Mouse (Mus musculus) T-cell, adult 2 months (primary cell): ENCODE data around the gene Polh.

Experiments
- DNase-seq: peaks from one replicate; pipeline ENCODE4 v3.0.0; 2022; ENCODE audit warnings: low spot score

Polh gene

DNA sequence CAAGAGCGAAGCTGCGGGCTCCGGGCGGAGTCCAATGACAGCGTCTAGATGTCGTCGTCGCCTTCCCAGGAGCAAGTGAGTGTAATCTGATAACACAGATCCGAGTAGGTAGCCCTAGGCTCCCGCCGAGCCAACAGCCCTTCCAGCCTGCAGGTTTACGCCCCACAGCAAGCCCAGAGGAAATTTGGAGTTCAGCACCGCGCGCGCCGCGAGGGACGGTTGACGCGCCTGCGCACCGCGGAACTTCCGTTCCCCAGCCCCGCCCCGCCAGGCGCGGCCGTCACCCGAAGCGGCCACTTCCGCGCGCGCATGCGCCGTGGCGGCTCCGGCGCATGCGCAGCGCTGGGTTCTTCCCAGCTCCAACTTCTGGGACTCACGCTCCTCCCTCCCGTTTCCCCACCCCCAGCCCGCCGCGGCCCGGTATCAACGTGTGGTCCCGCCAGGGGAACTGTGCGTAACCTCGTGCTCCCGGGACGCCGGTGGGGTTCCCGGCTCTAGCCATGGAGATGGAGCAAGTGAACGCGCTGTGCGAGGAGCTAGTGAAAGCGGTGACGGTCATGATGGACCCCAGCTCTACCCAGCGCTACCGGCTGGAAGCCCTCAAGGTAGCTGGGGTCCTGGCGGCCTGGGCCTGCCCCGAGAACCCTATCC lies at the start of gene Polh, which contains the start of gene Xpo5:
Polh (minus strand) TSS at position 225 of the 651 bp plus-strand sequence.
Xpo5 (plus strand) TSS at position 362 of the 651 bp plus-strand sequence.
- peak; percentile 95 for DNase-seq

DNA sequence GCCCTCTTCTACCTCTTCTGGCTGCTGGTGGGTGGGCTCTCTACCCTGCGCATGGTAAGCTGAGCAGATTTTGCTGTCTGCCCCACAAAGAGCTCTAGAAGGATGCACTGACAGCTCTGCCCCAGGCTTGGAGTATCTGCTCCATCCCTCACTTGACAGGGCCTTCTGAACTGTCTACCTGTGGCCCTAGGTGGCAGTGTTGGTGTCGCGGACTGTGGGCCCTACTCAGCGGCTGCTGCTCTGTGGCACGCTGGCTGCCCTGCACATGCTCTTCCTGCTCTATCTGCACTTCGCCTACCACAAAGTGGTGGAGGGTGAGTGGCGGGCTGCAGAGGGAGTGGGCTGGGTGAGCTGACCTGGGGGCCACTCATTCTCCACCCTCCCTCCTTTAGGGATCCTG lies 48.7 kb upstream of the Polh start:
- DNase-seq = peak; percentile 36

DNA sequence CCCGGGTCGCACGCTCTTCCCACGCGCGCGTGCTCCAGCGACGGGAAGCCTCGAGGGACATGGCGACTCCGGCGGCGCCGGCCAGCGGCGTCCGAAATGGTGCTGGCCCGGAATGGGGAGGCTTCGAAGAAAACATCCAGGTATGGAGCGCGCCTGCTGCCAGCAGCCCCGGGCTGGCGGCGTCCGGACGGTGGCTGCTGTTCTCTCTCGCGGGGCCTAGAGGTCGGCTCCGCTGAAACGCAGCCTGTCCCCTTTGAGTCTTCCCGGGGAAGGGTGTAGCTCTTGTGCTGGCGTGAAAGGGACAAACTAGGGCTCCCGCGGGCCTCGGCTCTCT lies 45.7 kb upstream of the Polh start:
- no peak for DNase-seq

DNA sequence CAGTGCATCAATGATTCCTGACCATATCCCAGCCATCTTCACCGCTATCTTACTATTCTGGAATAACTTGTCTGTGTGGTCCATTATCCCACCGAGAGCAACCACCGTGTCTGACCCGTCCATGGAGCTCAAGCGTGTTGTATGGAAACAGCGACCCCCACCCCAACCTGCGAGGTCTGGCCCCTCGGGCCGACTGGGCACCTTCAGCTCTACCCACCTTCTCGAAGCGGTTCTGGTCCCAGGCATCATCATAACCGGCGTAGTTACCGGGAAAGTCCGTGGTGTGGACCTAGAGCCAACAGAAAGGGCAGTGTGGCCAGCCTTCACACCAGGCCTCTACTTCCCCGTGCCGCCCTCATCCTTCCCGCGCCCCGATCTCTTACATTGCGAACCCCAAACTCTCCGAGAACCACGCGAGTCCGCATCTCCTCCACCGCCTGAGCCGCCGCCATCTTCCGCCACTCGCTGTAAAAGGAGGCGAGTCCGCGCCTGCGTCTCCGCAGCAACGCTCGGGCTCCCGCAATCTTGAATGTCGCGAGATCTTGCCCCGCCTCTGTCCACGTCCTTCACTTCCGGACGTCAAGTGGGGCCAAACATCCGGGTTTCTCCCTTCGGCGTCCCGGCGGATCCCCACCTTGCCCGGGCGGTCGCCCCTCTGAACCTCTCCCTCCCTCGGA lies 45.2 kb upstream of the Polh start, which contains the start of the genes Polr1c and Yipf3:
Polr1c (minus strand) TSS at position 543 of the 677 bp plus-strand sequence.
Yipf3 (plus strand) TSS at position 569 of the 677 bp plus-strand sequence.
- DNase-seq = peak; percentile 94

GRCm38 (mm10) chr17:46244579-46244978 lies 42.1 kb upstream of the Polh start:
- no peak for DNase-seq

- DNase-seq = no peak
Measured at GRCm38 (mm10) chr17:46243624-46244023, 41.2 kb upstream of the Polh start.

- DNase-seq = no peak
Measured at GRCm38 (mm10) chr17:46242993-46243392, 40.5 kb upstream of the Polh start.

GRCm38 (mm10) chr17:46242274-46242673 lies 39.8 kb upstream of the Polh start:
- no peak for DNase-seq

DNA sequence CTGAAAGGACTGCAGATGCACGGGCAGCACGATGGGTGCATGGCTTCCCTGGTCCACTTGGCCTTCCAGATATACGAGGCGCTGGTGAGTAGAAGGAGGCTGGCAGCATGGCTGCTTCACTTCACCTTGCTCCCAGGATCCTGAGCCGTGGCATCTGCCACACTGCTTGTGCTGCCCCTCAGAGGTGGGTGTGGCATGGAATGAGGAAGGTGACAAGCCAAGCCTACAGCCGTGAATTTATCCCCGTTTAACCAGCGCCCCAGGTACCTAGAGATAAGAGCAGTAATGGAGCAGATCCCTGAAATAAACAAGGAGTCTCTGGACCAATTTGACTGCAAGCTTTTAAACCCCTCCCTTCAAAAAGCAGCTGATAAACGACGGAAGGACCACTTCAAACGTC lies 39.0 kb upstream of the Polh start:
- no peak for DNase-seq

DNA sequence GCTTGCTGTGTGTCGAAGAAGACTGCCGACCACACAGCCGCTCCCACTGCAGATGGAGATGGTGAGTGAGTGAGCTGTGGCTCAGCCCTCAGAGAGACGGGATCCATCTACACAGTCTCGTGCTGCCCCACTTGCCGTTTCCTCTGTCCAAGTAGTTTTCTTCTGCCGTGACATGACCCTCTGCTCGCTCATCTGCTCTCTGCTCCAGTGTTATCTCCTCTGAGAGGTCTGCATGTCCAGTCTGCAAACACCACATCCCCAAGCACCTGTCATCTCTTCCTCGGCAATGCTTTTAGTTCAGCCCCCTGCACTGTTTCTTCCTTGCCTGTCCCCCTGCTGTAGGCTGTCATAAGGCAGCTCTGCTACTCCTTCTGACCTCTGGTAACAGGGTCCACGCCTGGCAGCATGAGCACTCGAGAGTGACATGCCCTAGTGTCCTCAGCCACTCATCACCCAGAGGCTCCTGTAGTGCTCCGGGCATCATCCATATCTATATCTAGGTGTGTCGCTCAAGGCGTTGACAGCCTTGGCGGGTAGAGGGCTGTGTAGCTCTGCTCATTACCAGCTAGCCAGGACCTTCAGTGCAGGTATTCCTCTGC lies 37.2 kb upstream of the Polh start:
- no peak for DNase-seq

- DNase-seq = no peak
Measured at GRCm38 (mm10) chr17:46237480-46237879, 35.0 kb upstream of the Polh start.

GRCm38 (mm10) chr17:46237079-46237478 lies 34.6 kb upstream of the Polh start:
- no peak for DNase-seq

DNA sequence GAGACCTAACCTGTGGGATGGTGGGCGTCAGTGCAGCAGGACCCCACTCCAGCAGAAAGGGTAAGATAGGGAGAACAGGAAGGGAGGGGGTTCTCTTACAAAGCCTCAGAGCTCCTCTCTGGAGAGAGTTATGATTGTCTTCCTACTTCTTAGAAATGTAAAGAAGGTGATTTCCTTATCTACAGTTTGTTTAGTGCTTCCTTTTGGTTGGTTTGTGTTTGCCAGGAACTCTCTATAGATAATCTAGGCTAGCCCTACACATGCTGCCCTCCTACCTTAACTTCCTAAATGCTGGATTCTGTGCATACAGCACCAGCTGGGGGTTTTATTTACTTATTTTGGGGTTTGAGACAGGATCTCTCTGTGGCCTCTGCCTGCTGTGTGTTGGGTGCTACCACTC lies 33.6 kb upstream of the Polh start:
- DNase-seq = no peak

GRCm38 (mm10) chr17:46227576-46227975 lies 25.1 kb upstream of the Polh start:
- DNase-seq = no peak

DNA sequence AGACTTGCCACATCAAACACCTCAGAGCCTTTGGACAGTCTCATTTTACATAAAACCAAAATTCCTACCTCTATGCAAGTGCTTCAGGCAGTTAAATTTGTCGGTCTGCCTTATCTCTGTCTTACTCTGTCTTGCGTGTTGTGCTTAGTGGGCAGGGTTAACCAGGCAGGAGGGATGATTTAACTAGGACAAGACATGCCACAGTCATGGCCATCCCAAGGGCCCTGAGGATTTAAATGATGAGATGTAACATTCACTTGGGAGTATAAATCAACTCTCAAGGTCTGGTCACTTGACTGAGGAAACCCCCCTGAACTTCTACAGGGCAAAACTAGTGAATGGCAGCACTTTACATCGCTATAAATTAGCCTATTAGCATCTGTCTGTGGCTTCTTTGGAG lies 19.2 kb upstream of the Polh start:
- no peak for DNase-seq

GRCm38 (mm10) chr17:46210550-46210949 lies 8.1 kb upstream of the Polh start:
- no peak for DNase-seq

DNA sequence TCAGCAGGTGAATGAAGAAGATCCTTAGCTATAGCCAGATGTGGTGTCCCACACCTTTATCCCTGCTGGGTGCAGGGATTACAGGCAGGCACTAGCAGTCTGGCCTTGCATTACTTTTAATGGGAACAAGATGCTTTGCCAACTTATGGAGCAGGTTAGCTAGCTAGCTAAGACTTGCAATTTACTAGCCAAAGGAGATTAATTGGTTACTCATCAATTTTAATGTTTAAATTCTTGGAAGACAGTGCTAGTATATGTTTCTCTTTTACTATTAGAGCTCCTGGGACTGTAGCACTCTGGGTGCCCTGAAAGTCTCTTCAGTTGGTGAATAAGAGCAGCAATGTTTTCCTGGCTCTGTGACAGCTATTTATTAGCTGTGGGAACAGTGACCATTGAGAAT lies 4.2 kb upstream of the Polh start:
- no peak for DNase-seq

DNA sequence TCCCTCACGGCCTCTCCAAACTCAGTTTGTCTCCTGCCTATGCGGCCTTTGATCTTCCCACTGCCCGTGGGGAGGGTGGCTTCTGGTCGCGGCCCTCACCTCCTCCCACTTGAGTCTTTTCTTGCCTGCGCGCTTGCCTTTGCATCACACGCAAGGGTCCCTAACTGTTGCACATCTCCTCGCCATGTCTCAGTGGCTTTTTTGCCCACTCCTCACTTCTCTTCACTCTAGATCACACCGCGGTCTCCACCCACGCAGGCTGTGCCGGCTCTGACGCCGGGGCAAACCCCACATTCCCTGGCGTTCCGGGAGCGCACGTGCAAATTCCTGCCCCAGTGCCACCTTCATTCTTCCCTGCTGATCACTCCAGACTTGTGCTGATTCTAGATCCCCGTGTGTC lies 633 bp upstream of the Polh start:
- no peak for DNase-seq

DNA sequence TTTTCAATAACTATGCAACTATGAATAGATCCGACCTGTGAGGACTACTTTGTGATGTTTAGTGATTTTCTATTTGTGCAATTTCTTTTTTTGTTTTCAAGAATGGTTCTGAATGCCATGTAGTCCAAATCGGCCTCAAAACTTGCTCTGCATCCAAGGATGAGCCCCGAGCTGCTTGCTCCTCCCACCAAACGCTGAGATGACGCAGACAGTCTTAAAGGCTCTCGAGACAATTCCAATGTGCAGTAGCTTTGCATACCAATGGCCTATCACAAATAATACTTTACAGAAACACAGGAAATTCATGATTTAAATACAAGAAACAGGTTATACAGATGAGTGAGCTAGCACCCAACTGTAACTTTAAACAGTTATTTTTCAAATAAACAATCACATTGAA lies 1.3 kb downstream of the Polh start:
- no peak for DNase-seq

DNA sequence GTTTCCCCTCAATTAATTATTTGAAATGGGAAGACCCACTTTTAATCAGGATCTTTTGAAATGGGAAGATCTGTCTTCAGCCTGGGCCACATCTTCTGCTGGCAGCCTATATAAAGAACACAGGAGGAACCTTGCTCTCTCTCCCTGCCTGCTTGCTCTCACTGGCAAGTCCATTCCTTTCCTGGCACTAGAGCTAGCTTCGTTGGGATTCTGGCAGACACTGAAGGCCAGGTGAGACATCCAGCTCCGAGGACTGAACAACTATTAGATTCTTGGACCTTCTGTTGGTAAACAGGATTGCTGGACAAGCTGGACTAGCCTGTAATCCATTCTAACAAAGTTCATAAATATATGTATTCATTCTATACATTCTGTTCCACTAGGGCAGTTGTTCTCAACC lies 13.6 kb downstream of the Polh start:
- no peak for DNase-seq

DNA sequence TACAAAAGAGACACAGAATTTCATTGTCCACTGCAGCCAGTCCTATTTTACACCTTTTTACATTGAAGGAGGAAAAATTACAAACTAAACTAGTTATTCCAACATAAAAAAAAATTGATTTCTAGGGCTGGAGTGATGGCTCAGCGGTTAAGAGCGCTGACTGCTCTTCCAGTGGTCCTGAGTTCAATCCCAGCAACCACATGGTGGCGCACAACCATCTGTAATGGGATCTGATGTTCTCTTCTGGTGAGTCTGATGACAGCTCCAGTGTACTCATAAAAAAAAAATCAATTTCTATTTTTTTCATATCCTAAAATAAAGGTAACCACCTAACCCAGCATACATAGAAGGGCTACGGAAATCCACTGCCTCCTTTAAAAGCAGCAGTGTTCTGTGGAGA lies 20.2 kb downstream of the Polh start:
- no peak for DNase-seq

- peak; percentile 57 for DNase-seq
Measured at GRCm38 (mm10) chr17:46170538-46170937, 31.9 kb downstream of the Polh start.

DNA sequence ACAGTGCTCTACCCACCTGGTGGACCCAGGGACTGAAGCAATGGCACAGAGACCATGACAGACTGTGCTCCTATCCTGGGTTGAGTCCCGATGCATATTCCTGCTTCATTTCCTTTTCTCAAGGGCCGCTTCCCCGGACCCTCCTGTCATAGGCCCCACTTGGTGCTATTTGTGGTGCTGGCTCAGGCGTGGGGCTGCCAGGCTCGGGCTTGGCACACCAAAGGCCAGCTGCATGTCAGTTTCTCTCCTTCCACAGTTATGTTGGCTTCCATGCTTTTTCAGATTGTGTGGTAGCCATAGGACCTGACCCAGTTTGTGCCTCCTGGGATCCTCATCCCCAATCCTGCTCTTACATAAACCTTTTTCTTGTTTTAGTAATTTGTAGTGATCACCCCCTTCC lies 33.7 kb downstream of the Polh start:
- DNase-seq = no peak
